Mouse (Mus musculus) cerebellum, postnatal 25 days (tissue): Measurements from ENCODE around the gene Cngb1.
A peak's percentile ranks its signal among the peaks of the same experiment; 100 is the strongest.

Source experiments
- DNase-seq, 2 experiments: peaks; one replicate each; pipeline ENCODE4 v3.0.0; 2021; ENCODE audit warnings: mixed read lengths in 2 of 2

Cngb1 gene

GRCm38 (mm10) chr8:95323201-95323600, 16.8 kb upstream of the Cngb1 start:
- DNase-seq = no peak

- peak; percentile 59 to 75 for DNase-seq
These were observed 14.1 kb upstream of the Cngb1 start for GRCm38 (mm10) chr8:95320224-95321139.

GRCm38 (mm10) chr8:95315350-95315749, 9.0 kb upstream of the Cngb1 start:
- DNase-seq = no peak

- DNase-seq = no peak
These were observed 8.3 kb upstream of the Cngb1 start for GRCm38 (mm10) chr8:95314707-95315106.

GRCm38 (mm10) chr8:95313857-95314256, 7.5 kb upstream of the Cngb1 start:
- DNase-seq = no peak

- DNase-seq = no peak
These were observed 6.5 kb upstream of the Cngb1 start for GRCm38 (mm10) chr8:95312836-95313235.

- no peak for DNase-seq
These were observed 4.1 kb upstream of the Cngb1 start, which contains the start of gene Tepp for GRCm38 (mm10) chr8:95310342-95310970. TSS of gene Tepp (plus strand) at chr8:95310566.

- DNase-seq = no peak
These were observed 859 bp downstream of the Cngb1 start for GRCm38 (mm10) chr8:95305526-95305925.

- DNase-seq = peak in 1 of 2 experiments; percentile 42
These were observed 4.0 kb downstream of the Cngb1 start for GRCm38 (mm10) chr8:95302410-95302809.

- no peak for DNase-seq
These were observed 12.5 kb downstream of the Cngb1 start for GRCm38 (mm10) chr8:95293891-95294290.

GRCm38 (mm10) chr8:95293172-95293571, 13.2 kb downstream of the Cngb1 start:
- peak; percentile 43 to 63 for DNase-seq

- DNase-seq = no peak
These were observed 17.2 kb downstream of the Cngb1 start for GRCm38 (mm10) chr8:95289066-95289650.

- no peak for DNase-seq
These were observed 24.9 kb downstream of the Cngb1 start for GRCm38 (mm10) chr8:95281493-95281892.

GRCm38 (mm10) chr8:95272871-95273270, 33.5 kb downstream of the Cngb1 start:
- peak in 1 of 2 experiments; percentile 28 for DNase-seq

GRCm38 (mm10) chr8:95271841-95272240, 34.5 kb downstream of the Cngb1 start:
- no peak for DNase-seq

- no peak for DNase-seq
These were observed 35.9 kb downstream of the Cngb1 start for GRCm38 (mm10) chr8:95270501-95270900.

- DNase-seq = no peak
These were observed 44.2 kb downstream of the Cngb1 start for GRCm38 (mm10) chr8:95262181-95262580.

- no peak for DNase-seq
These were observed 50.8 kb downstream of the Cngb1 start for GRCm38 (mm10) chr8:95255611-95256010.

- peak; percentile 93 to 98 for DNase-seq
These were observed 51.6 kb downstream of the Cngb1 start for GRCm38 (mm10) chr8:95254564-95255434.

- no peak for DNase-seq
These were observed 54.3 kb downstream of the Cngb1 start for GRCm38 (mm10) chr8:95252056-95252455.

- DNase-seq = no peak
These were observed 56.5 kb downstream of the Cngb1 start for GRCm38 (mm10) chr8:95249847-95250246.

- no peak for DNase-seq
These were observed 59.1 kb downstream of the Cngb1 start for GRCm38 (mm10) chr8:95247277-95247676.

- DNase-seq = peak in 1 of 2 experiments; percentile 39
These were observed 61.2 kb downstream of the Cngb1 start for GRCm38 (mm10) chr8:95245180-95245579.
